Mouse (Mus musculus): ENCODE data around the gene Pak7. TPM values are rescaled to one million over a fixed set of nuclear protein-coding genes. Genes with fewer than 3 reads are reported as not detected.

Pak7 gene
- not detected for total RNA-seq (2023)

DNA sequence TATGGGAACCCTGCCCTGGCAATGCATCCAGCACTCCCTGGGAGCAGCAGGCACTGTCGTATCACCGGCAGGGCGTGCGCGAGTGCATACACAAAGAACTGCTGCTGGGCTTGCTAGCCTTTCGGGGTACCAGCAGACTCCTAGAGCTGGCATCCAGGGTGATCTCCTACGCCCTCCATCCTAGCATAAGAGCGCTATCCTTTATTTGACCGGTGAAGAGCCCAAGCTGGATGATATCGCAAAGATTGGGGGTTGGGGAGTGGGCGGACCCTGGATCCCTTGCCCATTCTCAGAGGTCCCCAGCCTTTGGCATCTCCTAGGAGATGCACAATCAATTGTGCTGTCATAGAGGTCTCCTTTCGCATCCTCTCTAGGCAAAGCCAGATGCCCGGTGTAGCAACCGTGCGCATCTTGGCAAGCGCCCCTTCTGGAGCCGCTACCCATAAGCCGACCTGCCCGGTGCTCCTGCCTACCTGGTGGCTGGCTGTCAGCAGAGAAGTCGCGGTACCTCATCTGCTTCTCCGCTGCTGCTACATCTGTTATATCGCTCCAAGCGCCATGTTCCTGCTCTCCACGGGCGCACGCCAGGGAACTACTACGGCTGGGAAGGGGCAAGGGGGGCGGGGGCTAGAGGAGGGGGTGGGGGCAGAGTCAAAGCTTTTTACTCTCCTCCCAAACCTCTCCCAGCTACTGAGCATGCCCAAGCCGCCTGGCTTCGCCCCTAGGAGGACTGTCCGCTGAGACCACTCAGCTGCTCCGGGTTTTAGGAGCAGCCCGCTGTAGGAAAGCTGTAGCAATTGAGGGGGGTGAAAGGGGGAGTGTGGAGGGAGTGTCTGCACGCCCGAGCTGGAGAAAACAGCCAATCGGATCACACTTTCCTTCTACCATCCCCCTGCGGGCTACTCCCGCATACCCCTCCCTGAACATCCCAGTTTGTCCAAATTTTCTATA lies at the start of gene Pak7:
Pak7 (minus strand) TSS at position 787 of the 951 bp plus-strand sequence.

DNA sequence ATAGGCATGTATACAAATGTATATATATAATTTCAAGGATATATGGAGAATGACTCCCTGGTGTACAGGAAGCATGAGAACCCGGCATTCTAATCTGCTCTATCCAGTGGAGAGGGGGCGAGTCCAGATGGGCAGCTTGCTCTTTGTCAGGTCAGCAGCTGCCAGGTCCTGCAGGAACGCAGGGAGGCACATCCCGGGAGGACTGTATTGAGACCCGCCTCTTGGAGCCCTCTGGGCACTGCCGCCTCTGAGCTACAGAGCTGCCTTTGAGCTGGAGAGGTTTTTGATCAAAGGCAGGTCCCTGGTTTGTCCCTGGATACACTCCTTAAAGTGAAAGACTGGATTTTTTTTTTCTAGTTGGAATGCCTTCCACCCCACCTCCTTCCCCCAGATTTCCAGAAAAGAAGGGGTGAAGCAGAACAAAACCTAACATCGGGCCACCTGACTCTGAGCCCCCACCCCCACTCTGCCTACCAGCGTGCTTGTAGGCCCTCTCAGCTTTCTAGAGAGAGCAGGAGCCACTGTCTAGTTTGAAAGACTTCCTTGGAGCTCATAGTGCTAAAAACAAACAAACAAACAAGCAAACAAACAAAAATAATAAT lies 336.0 kb downstream of the Pak7 start, which contains the start of gene Lamp5:
Lamp5 (plus strand) TSS at position 552 of the 602 bp plus-strand sequence.

Other genes with a start within 250 kb of the Pak7 start
- gene Ankef1, start 113.9 kb upstream of the Pak7 start, total RNA-seq (2023) = not detected